Mouse (Mus musculus) Muller cell, postnatal 12 days (primary cell): ENCODE measurements around the gene Wnk4.
"Not testable (repeated sequence)": the region's sequence is repeated elsewhere in the genome, so short reads cannot be mapped to it uniquely, and the experiment has no call there.

Source experiments
- DNase-seq: peaks from one replicate; pipeline ENCODE4 v3.0.0-alpha.2; 2015; ENCODE audit errors: inconsistent ontology term

Gene Wnk4

GRCm38 (mm10) chr11:101316501-101316917 is 56.1 kb downstream of the Wnk4 start:
- peak; percentile 64 for DNase-seq

DNA sequence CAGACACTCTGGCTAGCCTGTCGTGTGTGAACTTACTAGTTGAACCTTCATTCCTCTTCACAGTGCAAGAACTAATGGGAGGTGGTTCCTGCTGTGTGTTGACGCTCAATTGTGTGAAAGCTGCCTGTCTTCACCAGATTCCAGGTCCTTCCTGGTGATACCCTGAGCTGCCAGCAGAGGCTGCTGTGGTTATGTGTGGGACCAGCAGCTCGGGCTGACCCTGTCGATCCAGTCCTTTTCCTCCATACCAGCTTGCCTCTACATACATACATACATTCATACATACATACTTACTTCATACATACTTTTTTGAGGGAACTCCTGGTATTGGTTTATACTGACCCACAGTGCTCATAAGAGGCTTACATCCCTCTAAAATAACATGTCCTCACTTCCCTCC is 63.2 kb downstream of the Wnk4 start:
- peak; percentile 59 for DNase-seq

DNA sequence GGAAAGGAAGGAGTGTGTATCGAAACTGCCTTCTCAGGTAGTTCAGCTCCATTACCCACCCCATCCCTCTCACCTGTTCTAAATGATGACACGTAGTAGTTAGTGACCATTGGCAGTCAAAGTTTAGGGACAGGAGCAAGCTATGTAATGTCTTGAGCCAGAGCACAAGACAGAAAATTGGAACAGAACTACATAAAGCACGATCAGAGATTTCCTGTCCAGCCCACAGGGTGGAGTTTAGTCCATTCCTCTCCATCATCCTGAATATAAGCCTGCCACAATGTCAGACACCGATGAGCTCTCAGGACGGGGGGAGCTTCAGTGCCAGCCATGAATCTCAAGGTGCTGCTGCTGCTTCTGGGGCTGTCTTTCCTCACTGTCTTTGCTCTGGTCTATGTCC is 64.4 kb downstream of the Wnk4 start, which contains the start of gene Aoc2:
TSS of gene Aoc2 (plus strand) at position 301 of the 400 bp plus-strand sequence.
- no peak for DNase-seq

DNA sequence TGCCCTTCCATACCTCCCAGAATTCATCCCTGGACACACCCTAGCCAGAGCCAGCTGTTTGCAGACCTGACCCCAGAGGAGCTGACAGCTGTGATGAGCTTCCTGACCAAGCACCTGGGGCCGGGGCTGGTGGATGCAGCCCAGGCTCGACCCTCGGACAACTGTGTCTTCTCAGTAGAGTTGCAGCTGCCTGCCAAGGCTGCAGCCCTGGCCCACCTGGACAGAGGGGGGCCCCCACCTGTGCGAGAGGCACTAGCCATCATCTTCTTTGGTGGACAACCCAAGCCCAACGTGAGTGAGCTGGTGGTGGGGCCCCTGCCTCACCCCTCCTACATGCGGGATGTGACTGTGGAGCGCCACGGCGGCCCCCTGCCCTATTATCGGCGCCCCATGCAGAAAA is 64.8 kb downstream of the Wnk4 start:
- not testable (repeated sequence) for DNase-seq

DNA sequence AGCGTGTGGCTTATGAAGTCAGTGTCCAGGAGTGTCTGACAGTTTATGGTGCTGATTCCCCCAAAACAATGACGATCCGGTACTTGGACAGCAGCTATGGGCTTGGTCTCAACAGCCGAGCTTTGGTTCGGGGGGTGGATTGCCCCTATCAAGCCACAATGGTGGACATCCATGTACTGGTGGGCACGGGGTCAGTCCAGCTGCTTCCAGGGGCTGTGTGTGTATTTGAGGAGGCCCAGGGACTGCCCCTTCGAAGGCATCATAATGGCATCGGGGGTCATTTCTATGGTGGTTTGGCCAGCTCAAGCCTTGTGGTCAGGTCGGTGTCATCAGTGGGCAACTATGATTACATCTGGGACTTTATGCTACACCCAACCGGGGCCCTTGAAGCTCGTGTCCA is 65.8 kb downstream of the Wnk4 start:
- DNase-seq: no peak
